Mouse (Mus musculus): ENCODE data around the gene Ptprh. TPM values are rescaled to one million over a fixed set of nuclear protein-coding genes. Genes with fewer than 3 reads are reported as not detected.
A peak's percentile ranks its signal among the peaks of the same experiment; 100 is the strongest.

Ptprh gene
- polyA plus RNA-seq, 1 experiment from 2014 or later = not detected

- H3K27me3 ChIP-seq (ENCODE audit: control insufficient read depth, insufficient read depth, low read depth, low read length) = no peaks in the 10 kb centered on the region
- H3K9ac ChIP-seq (ENCODE audit: low read length) = no peak overlapping the region
- no peak for ATAC-seq (ENCODE audit: low read depth)
- H3K4me2 ChIP-seq (ENCODE audit: low read depth, low read length) = no peak overlapping the region
- no peak overlapping the region for H3K4me3 ChIP-seq (ENCODE audit: low read length)
- peaks cover 12% of the 10 kb centered on the region for H3K4me1 ChIP-seq (replicated peaks; ENCODE audit: control insufficient read depth, insufficient read depth, low read length)
- 82% methylated on average over 8 of the region's 8 CpGs for WGBS
- no peaks in the 10 kb centered on the region for H3K36me3 ChIP-seq (ENCODE audit: control insufficient read depth, insufficient read depth, low read length)
- H3K27ac ChIP-seq (ENCODE audit: low read length) = no peak overlapping the region
- H3K9me3 ChIP-seq (ENCODE audit: control insufficient read depth, low read length) = no peaks in the 10 kb centered on the region
Observed at GRCm38 (mm10) chr7:4508739-4509116, 95.1 kb downstream of the Ptprh start.

GRCm38 (mm10) chr7:4508062-4508738 is 95.6 kb downstream of the Ptprh start:
- Histone ChIP-seq H3K9me3 (ENCODE audit: control insufficient read depth, low read length) (no peaks in the 10 kb centered on the region), H3K36me3 (ENCODE audit: control insufficient read depth, insufficient read depth, low read length) (no peaks in the 10 kb centered on the region), H3K4me3 (ENCODE audit: low read length) (no peak overlapping the region), H3K4me2 (ENCODE audit: low read depth, low read length) (no peak overlapping the region), H3K27me3 (ENCODE audit: control insufficient read depth, insufficient read depth, low read depth, low read length) (no peaks in the 10 kb centered on the region), H3K9ac (ENCODE audit: low read length) (no peak overlapping the region), H3K4me1 (replicated peaks; ENCODE audit: control insufficient read depth, insufficient read depth, low read length) (peaks cover 12% of the 10 kb centered on the region), H3K27ac (ENCODE audit: low read length) (no peak overlapping the region)
- 72% methylated on average over 12 of the region's 32 CpGs for WGBS
- ATAC-seq (ENCODE audit: low read depth) = no peak

DNA sequence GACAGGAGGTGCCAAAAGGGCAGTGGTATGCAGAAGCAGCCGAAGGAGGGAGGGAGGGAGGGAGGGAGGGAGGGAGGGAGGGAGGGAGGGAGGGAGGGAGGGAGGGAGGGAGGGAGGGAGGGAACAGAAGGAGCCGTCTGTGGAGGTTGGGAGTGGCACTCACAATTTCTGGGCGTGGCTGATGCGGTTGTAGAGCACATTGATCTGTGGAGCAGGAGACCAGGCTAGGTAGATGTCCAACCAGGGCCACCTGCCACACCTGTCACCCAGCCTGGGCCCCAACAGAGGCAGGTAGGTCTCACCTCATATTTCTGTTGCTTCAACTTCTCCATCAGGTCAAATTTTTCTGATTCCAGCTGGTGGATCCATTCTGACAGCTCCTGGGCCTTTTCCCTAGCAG is 96.6 kb downstream of the Ptprh start:
- no peaks in the 10 kb centered on the region for H3K27me3 ChIP-seq (ENCODE audit: control insufficient read depth, insufficient read depth, low read depth, low read length)
- H3K4me1 ChIP-seq (replicated peaks; ENCODE audit: control insufficient read depth, insufficient read depth, low read length) = peaks cover 15% of the 10 kb centered on the region
- H3K4me2 ChIP-seq (ENCODE audit: low read depth, low read length) = no peak overlapping the region
- H3K36me3 ChIP-seq (ENCODE audit: control insufficient read depth, insufficient read depth, low read length) = no peaks in the 10 kb centered on the region
- no peak overlapping the region for H3K9ac ChIP-seq (ENCODE audit: low read length)
- H3K9me3 ChIP-seq (ENCODE audit: control insufficient read depth, low read length) = no peaks in the 10 kb centered on the region
- 55% methylated on average over 3 of the region's 4 CpGs for WGBS
- ATAC-seq (ENCODE audit: low read depth) = no peak
- no peak overlapping the region for H3K4me3 ChIP-seq (ENCODE audit: low read length)
- H3K27ac ChIP-seq (ENCODE audit: low read length) = no peak overlapping the region

- ATAC-seq (ENCODE audit: low read depth) = no peak
- 47% methylated on average over 11 of the region's 11 CpGs for WGBS
- no peak overlapping the region for H3K9ac ChIP-seq (ENCODE audit: low read length)
- no peaks in the 10 kb centered on the region for H3K27me3 ChIP-seq (ENCODE audit: control insufficient read depth, insufficient read depth, low read depth, low read length)
- H3K4me3 ChIP-seq (ENCODE audit: low read length) = no peak overlapping the region
- no peaks in the 10 kb centered on the region for H3K9me3 ChIP-seq (ENCODE audit: control insufficient read depth, low read length)
- H3K4me1 ChIP-seq (replicated peaks; ENCODE audit: control insufficient read depth, insufficient read depth, low read length) = peaks cover 14% of the 10 kb centered on the region
- no peak overlapping the region for H3K27ac ChIP-seq (ENCODE audit: low read length)
- H3K4me2 ChIP-seq (ENCODE audit: low read depth, low read length) = no peak overlapping the region
- no peaks in the 10 kb centered on the region for H3K36me3 ChIP-seq (ENCODE audit: control insufficient read depth, insufficient read depth, low read length)
Observed at GRCm38 (mm10) chr7:4504646-4505435, 99.0 kb downstream of the Ptprh start.

DNA sequence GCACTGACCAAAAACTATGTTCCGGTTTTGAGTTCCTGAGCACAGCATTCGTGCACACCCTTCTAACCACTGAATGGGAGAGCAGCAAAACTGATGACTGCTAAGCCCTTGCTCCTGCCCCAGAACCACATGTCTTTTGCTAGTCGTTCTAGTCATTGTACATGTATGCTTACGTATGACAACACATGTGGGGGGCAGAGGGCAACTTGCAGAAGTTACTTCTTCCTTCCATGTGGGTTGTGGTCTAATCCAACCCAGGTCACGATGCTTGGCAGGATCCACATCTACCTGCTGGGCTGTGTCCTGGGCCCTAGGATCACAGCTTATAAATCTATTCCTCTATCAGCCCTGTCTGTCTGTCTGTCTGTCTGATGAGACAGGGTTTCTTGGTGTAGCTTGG is 100.0 kb downstream of the Ptprh start:
- Histone ChIP-seq H3K4me1 (replicated peaks; ENCODE audit: control insufficient read depth, insufficient read depth, low read length) (peaks cover 17% of the 10 kb centered on the region), H3K27me3 (ENCODE audit: control insufficient read depth, insufficient read depth, low read depth, low read length) (no peaks in the 10 kb centered on the region), H3K4me3 (ENCODE audit: low read length) (no peak overlapping the region), H3K27ac (ENCODE audit: low read length) (no peak overlapping the region), H3K4me2 (ENCODE audit: low read depth, low read length) (no peak overlapping the region), H3K9me3 (ENCODE audit: control insufficient read depth, low read length) (no peaks in the 10 kb centered on the region), H3K9ac (ENCODE audit: low read length) (no peak overlapping the region), H3K36me3 (ENCODE audit: control insufficient read depth, insufficient read depth, low read length) (no peaks in the 10 kb centered on the region)
- no peak for ATAC-seq (ENCODE audit: low read depth)
- 79% methylated on average over 5 of the region's 5 CpGs for WGBS

GRCm38 (mm10) chr7:4503100-4503499 is 100.7 kb downstream of the Ptprh start:
- WGBS = 76% methylated on average over 4 of the region's 4 CpGs
- Histone ChIP-seq H3K27me3 (ENCODE audit: control insufficient read depth, insufficient read depth, low read depth, low read length) (no peaks in the 10 kb centered on the region), H3K27ac (ENCODE audit: low read length) (no peak overlapping the region), H3K9me3 (ENCODE audit: control insufficient read depth, low read length) (no peaks in the 10 kb centered on the region), H3K4me3 (ENCODE audit: low read length) (no peak overlapping the region), H3K9ac (ENCODE audit: low read length) (no peak overlapping the region), H3K4me2 (ENCODE audit: low read depth, low read length) (no peak overlapping the region), H3K36me3 (ENCODE audit: control insufficient read depth, insufficient read depth, low read length) (no peaks in the 10 kb centered on the region), H3K4me1 (replicated peaks; ENCODE audit: control insufficient read depth, insufficient read depth, low read length) (peaks cover 24% of the 10 kb centered on the region)
- no peak for ATAC-seq (ENCODE audit: low read depth)

- Histone ChIP-seq H3K4me1 (replicated peaks; ENCODE audit: control insufficient read depth, insufficient read depth, low read length) (peaks cover 26% of the 10 kb centered on the region), H3K36me3 (ENCODE audit: control insufficient read depth, insufficient read depth, low read length) (no peaks in the 10 kb centered on the region), H3K27me3 (ENCODE audit: control insufficient read depth, insufficient read depth, low read depth, low read length) (no peaks in the 10 kb centered on the region), H3K9me3 (ENCODE audit: control insufficient read depth, low read length) (no peaks in the 10 kb centered on the region), H3K4me3 (ENCODE audit: low read length) (peak overlapping the region; percentile 73), H3K4me2 (ENCODE audit: low read depth, low read length) (peak overlapping the region; percentile 55), H3K27ac (ENCODE audit: low read length) (no peak overlapping the region; the same call in 1 of the 2 replicates), H3K9ac (ENCODE audit: low read length) (peak overlapping the region; percentile 91)
- no peak for ATAC-seq (ENCODE audit: low read depth)
- 10% methylated on average over 14 of the region's 14 CpGs for WGBS
Observed at GRCm38 (mm10) chr7:4502421-4503090, 101.3 kb downstream of the Ptprh start.

DNA sequence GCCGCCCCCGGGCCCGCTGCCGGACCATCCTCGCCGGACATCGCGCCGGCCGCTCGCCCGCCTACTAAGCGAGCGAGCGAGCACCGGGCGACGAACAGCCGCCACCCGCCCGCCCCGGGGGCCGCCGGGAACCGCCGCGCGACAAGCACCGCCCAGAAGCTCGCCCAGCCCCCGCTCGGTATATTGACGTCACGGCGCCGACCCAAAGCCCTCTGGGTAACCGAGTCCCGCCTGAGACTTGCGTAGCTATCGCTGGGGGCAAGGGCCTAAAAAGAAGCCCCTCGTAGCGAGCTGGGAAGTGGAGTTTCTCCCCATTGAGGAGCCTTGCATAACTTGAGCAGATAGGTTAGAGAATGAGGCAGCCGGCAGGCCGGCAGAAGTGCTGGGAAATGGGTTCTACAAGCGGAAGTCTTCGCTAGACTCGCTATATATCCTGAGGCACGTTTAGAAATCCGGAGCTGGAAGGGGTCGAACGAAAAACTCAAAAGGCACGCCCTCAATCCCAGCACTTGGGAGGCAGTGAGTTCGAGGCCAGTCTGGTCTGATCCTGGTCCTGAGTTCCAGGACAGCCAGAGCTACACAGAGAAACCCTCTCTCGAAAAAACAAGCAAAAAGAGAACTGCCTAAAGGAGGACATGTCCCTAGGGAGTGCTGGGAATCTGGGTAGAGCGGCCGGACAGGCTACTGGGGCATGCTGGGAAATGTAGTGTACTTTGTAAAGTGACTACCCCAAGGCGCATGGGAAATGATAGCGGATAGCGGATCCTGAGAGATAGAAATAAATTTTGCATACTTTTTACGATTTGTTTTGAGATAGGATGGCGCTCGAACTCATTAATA is 102.1 kb downstream of the Ptprh start, which contains the start of gene Ppp1r12c:
TSS of gene Ppp1r12c (minus strand) at position 123 of the 840 bp plus-strand sequence.
- peak within 1 kb of the TSS; percentile 73 for H3K4me3 ChIP-seq (ENCODE audit: low read length)
- peak within 1 kb of the TSS; percentile 96 for H3K27ac ChIP-seq (ENCODE audit: low read length)
- H3K9ac ChIP-seq (ENCODE audit: low read length) = peak within 1 kb of the TSS; percentile 91
- H3K36me3 ChIP-seq (ENCODE audit: control insufficient read depth, insufficient read depth, low read length) = peaks cover 1% of the 10 kb centered on the region; the same call in 1 of the 2 replicates
- peaks cover 26% of the 10 kb centered on the region for H3K4me1 ChIP-seq (replicated peaks; ENCODE audit: control insufficient read depth, insufficient read depth, low read length)
- peak; percentile 95 for ATAC-seq (ENCODE audit: low read depth)
- no peaks in the 10 kb centered on the region for H3K9me3 ChIP-seq (ENCODE audit: control insufficient read depth, low read length)
- no peaks in the 10 kb centered on the region for H3K27me3 ChIP-seq (ENCODE audit: control insufficient read depth, insufficient read depth, low read depth, low read length)
- WGBS = under 1% methylated on average over 62 of the region's 62 CpGs
- peak within 1 kb of the TSS; percentile 56 for H3K4me2 ChIP-seq (ENCODE audit: low read depth, low read length)

All from lung, embryonic 16.5 days (tissue).